Mouse (Mus musculus): ENCODE measurements around the gene Fndc10.
"Not testable (repeated sequence)": the region's sequence is repeated elsewhere in the genome, so short reads cannot be mapped to it uniquely, and the experiment has no call there.

Fndc10 gene

GRCm38 (mm10) chr4:155738262-155738661 is 44.1 kb downstream of the Fndc10 start:
- DNase-seq = no peak

GRCm38 (mm10) chr4:155739152-155739551 is 45.0 kb downstream of the Fndc10 start:
- DNase-seq = peak; percentile 74

- peak; percentile 88 for DNase-seq
Measured at GRCm38 (mm10) chr4:155739741-155740636, 45.8 kb downstream of the Fndc10 start.

DNA sequence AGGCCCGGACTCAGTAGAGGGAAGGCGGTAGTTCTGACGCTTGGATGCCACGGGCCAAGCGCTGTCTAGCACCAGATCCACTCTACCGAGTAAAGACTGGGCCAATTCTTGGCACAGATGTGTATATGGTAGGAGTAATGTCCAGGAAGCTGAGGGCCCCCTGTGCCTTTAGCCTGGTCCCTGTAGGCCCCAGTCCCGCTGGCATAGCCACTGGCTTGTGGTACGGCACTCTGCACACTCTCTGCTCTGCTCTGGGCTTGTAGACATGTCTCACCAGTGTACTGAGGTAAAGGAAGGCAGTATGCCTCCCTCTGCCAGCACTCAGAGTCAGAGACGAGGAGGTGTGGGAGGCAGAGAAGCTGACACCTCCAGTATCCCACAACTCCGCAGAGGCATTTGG is 46.5 kb downstream of the Fndc10 start:
- not testable (repeated sequence) for DNase-seq

DNA sequence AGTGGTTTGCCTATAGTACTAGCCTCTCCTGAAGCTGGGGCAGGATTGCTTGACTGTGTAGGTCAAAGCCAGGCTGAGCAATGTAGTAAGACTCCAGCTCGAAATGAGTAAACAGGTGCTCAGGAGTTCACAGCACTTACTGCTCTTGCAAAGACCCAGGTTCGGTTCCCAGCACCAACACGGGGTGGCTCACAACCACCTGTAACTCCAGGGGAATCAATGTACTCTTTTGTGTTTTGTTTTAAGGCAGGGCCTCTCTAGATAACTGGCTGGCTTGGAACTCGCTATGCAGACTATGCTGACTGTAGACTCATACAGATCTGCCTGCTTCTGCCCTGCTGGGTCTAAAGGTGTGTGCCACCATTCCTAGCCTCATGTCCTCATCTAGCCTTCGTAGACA is 48.5 kb downstream of the Fndc10 start:
- DNase-seq = no peak

GRCm38 (mm10) chr4:155744474-155744873 is 50.3 kb downstream of the Fndc10 start:
- peak; percentile 74 for DNase-seq

GRCm38 (mm10) chr4:155745136-155745535 is 51.0 kb downstream of the Fndc10 start:
- DNase-seq = no peak
